Mouse (Mus musculus) intestine, embryonic 14.5 days (tissue): ENCODE results near the gene Kdsr. TPM values are rescaled to one million over a fixed set of nuclear protein-coding genes. Genes with fewer than 3 reads are reported as not detected.
A peak's percentile ranks its signal among the peaks of the same experiment; 100 is the strongest.

Source experiments
- ATAC-seq: fragments of 200-750 bp; cut with Nextera tagmentation; replicated peaks from 2 replicates; pipeline ENCODE4 v1.8.0; 2017; ENCODE audit warnings: low read depth, moderate number of reproducible peaks, moderate TSS enrichment, moderate library complexity; ENCODE audit not compliant: low FRiP score, low TSS enrichment
- DNase-seq: peaks from one replicate; pipeline ENCODE4 v3.0.0-alpha.2; 2018; ENCODE audit warnings: low spot score
- H3K27ac ChIP-seq: fragments of 300-500 bp; sonication (generic); 2 replicates; pipeline ENCODE4 v1.5.1; 2014; ENCODE audit warnings: low read depth, mild to moderate bottlenecking, control low read depth
- H3K27me3 ChIP-seq: fragments of 300-500 bp; sonication (generic); replicated peaks from 2 replicates; pipeline ENCODE4 v1.6.1; 2014; ENCODE audit warnings: low read length, control low read depth; ENCODE audit not compliant: control insufficient read depth, insufficient read depth
- H3K36me3 ChIP-seq: fragments of 300-500 bp; sonication (generic); 2 replicates; pipeline ENCODE4 v1.6.1; 2014; ENCODE audit warnings: low read length, control low read depth; ENCODE audit not compliant: control insufficient read depth, insufficient read depth
- H3K4me1 ChIP-seq: fragments of 300-500 bp; sonication (generic); replicated peaks from 2 replicates; pipeline ENCODE4 v1.6.1; 2014; ENCODE audit warnings: low read length, control low read depth, mixed read lengths; ENCODE audit not compliant: control insufficient read depth, insufficient read depth
- H3K4me2 ChIP-seq: fragments of 300-500 bp; sonication (generic); 2 replicates; pipeline ENCODE4 v1.6.1; 2014; ENCODE audit warnings: low read length
- H3K4me3 ChIP-seq: fragments of 300-500 bp; sonication (generic); 2 replicates; pipeline ENCODE4 v1.5.1; 2014; ENCODE audit warnings: low read depth, low read length, control low read depth, mixed read lengths
- H3K9ac ChIP-seq: fragments of 300-500 bp; sonication (generic); 2 replicates; pipeline ENCODE4 v1.6.1; 2014; ENCODE audit warnings: mild to moderate bottlenecking, low read length
- H3K9me3 ChIP-seq: fragments of 300-500 bp; sonication (generic); 2 replicates; pipeline ENCODE4 v1.6.1; 2016; ENCODE audit warnings: low read length, control low read depth; ENCODE audit not compliant: control insufficient read depth
- WGBS: fragments of 180-500 bp; shearing (Covaris S2); extraction: QIAGEN DNeasy Blood & Tissue Kit; methylation state at CpG from one replicate; pipeline ENCODE4 v1.1.7; 2014; 5-methylcytosine and 5-hydroxymethylcytosine counted together
- polyA plus RNA-seq: library from polyadenylated mRNA; unstranded; fragments of >200 nt; fragmentation: Nextera tagmentation; extraction: Ambion mirVana; gene quantifications from 2 replicates; pipeline ENCODE4 v1.2.1, GENCODE M21; 2014

Gene Kdsr
- 13.5 and 15.0 TPM in 2 replicates for polyA plus RNA-seq

GRCm38 (mm10) chr1:106759572-106760435, at the start of gene Kdsr:
TSS of gene Kdsr (minus strand) at chr1:106759727.
- WGBS: 3% methylated on average over 51 of the region's 51 CpGs
- peak; percentile 97 for DNase-seq
- peak within 1 kb of the TSS; percentile 97 for H3K4me2 ChIP-seq

GRCm38 (mm10) chr1:106799931-106800330, 40.4 kb upstream of the Kdsr start:
- 82% methylated on average over 3 of the region's 3 CpGs for WGBS
- H3K27ac ChIP-seq: no peak overlapping the region
- H3K9me3 ChIP-seq: no peaks in the 10 kb centered on the region
- no peaks in the 10 kb centered on the region for H3K27me3 ChIP-seq
- H3K9ac ChIP-seq: no peak overlapping the region
- H3K4me1 ChIP-seq: peaks cover 9% of the 10 kb centered on the region; the same call in 1 of the 2 replicates
- H3K4me3 ChIP-seq: no peak overlapping the region
- DNase-seq (no peak), ATAC-seq (no peak)
- H3K36me3 ChIP-seq: no peaks in the 10 kb centered on the region
- H3K4me2 ChIP-seq: no peak overlapping the region

More at GRCm38 (mm10) chr1:106759572-106760435, at the start of gene Kdsr:
- Histone ChIP-seq H3K9me3 (no peaks in the 10 kb centered on the region), H3K4me1 (peaks cover 5% of the 10 kb centered on the region), H3K9ac (peak within 1 kb of the TSS; percentile 64), H3K4me3 (peak within 1 kb of the TSS; percentile 70), H3K27me3 (no peaks in the 10 kb centered on the region), H3K36me3 (peaks cover 4% of the 10 kb centered on the region; the same call in 1 of the 2 replicates), H3K27ac (peak within 1 kb of the TSS; percentile 90)
- ATAC-seq: peak; percentile 96

GRCm38 (mm10) chr1:106799406-106799805, 39.9 kb upstream of the Kdsr start:
- Histone ChIP-seq H3K36me3 (no peaks in the 10 kb centered on the region), H3K27me3 (no peaks in the 10 kb centered on the region), H3K9ac (no peak overlapping the region), H3K4me1 (peaks cover 14% of the 10 kb centered on the region), H3K9me3 (no peaks in the 10 kb centered on the region), H3K27ac (no peak overlapping the region), H3K4me2 (no peak overlapping the region), H3K4me3 (no peak overlapping the region)
- WGBS: 53% methylated on average over 1 of the region's 1 CpGs
- no peak for ATAC-seq
- no peak for DNase-seq

- Histone ChIP-seq H3K4me2 (peak overlapping the region; percentile 77), H3K36me3 (0 out of 2 replicates have a peak, but pooled peaks cover 4% of the 10 kb centered on the region), H3K4me3 (peak overlapping the region; percentile 90), H3K9me3 (no peaks in the 10 kb centered on the region), H3K9ac (peak overlapping the region; percentile 94; the same call in 1 of the 2 replicates), H3K27me3 (no peaks in the 10 kb centered on the region), H3K4me1 (peaks cover 20% of the 10 kb centered on the region), H3K27ac (0 out of 2 replicates have a peak overlapping the region, but pooled peaks have one; percentile 94)
- WGBS: 62% methylated on average over 7 of the region's 7 CpGs
- DNase-seq (no peak), ATAC-seq (peak; percentile 32; the same call in 1 of the 2 replicates)
Observed at GRCm38 (mm10) chr1:106796987-106797779, 37.7 kb upstream of the Kdsr start.

- H3K9ac ChIP-seq: peak within 1 kb of the TSS; percentile 94
- no peaks in the 10 kb centered on the region for H3K27me3 ChIP-seq
- H3K4me2 ChIP-seq: peak within 1 kb of the TSS; percentile 80
- peak within 1 kb of the TSS; percentile 94 for H3K27ac ChIP-seq
- H3K4me3 ChIP-seq: peak within 1 kb of the TSS; percentile 90
- peaks cover 20% of the 10 kb centered on the region for H3K4me1 ChIP-seq
- peak; percentile 100 for ATAC-seq
- H3K9me3 ChIP-seq: no peaks in the 10 kb centered on the region
- 0 out of 2 replicates have a peak, but pooled peaks cover 4% of the 10 kb centered on the region for H3K36me3 ChIP-seq
- under 1% methylated on average over 23 of the region's 23 CpGs for WGBS
- peak; percentile 93 for DNase-seq
Observed at GRCm38 (mm10) chr1:106796542-106796924, 37.0 kb upstream of the Kdsr start, which contains the start of gene Vps4b. TSS of gene Vps4b (minus strand) at chr1:106796728.

GRCm38 (mm10) chr1:106795634-106796541, 36.4 kb upstream of the Kdsr start:
- Histone ChIP-seq H3K36me3 (0 out of 2 replicates have a peak, but pooled peaks cover 4% of the 10 kb centered on the region), H3K4me2 (peak overlapping the region; percentile 80), H3K27ac (peak overlapping the region; percentile 94), H3K27me3 (no peaks in the 10 kb centered on the region), H3K4me3 (peak overlapping the region; percentile 90), H3K9ac (peak overlapping the region; percentile 94), H3K9me3 (no peaks in the 10 kb centered on the region), H3K4me1 (peaks cover 20% of the 10 kb centered on the region)
- DNase-seq (no peak), ATAC-seq (peak; percentile 92)
- WGBS: 2% methylated on average over 51 of the region's 51 CpGs

- 91% methylated on average over 4 of the region's 4 CpGs for WGBS
- Histone ChIP-seq H3K27me3 (no peaks in the 10 kb centered on the region), H3K4me1 (no peaks in the 10 kb centered on the region), H3K4me2 (no peak overlapping the region), H3K9ac (no peak overlapping the region), H3K4me3 (no peak overlapping the region), H3K36me3 (peaks cover 89% of the 10 kb centered on the region), H3K27ac (no peak overlapping the region), H3K9me3 (no peaks in the 10 kb centered on the region)
- DNase-seq (no peak), ATAC-seq (no peak)
Observed at GRCm38 (mm10) chr1:106774896-106775295, 15.4 kb upstream of the Kdsr start.
